Mouse (Mus musculus) kidney, embryonic 16.5 days (tissue): ENCODE measurements around the gene Igf1r. TPM values are rescaled to one million over a fixed set of nuclear protein-coding genes. Genes with fewer than 3 reads are reported as not detected.

Experiments
- ATAC-seq: fragments of 200-750 bp; cut with Nextera tagmentation; 2 replicates; pipeline ENCODE4 v1.8.0; 2017; ENCODE audit warnings: moderate TSS enrichment; ENCODE audit not compliant: low FRiP score, low TSS enrichment
- H3K27ac ChIP-seq: fragments of 300-500 bp; sonication (generic); 2 replicates; pipeline ENCODE4 v1.5.1; 2014; ENCODE audit warnings: low read length
- H3K27me3 ChIP-seq: fragments of 300-500 bp; sonication (generic); 2 replicates; pipeline ENCODE4 v1.6.1; 2014; ENCODE audit warnings: low read length, control low read depth, mixed read lengths; ENCODE audit not compliant: insufficient read depth
- H3K36me3 ChIP-seq: fragments of 300-500 bp; sonication (generic); 2 replicates; pipeline ENCODE4 v1.6.1; 2014; ENCODE audit warnings: low read length, control low read depth, mixed read lengths; ENCODE audit not compliant: insufficient read depth
- H3K4me1 ChIP-seq: fragments of 300-500 bp; sonication (generic); 2 replicates; pipeline ENCODE4 v1.6.1; 2014; ENCODE audit warnings: low read length, control low read depth, mixed read lengths; ENCODE audit not compliant: insufficient read depth
- H3K4me2 ChIP-seq: fragments of 300-500 bp; sonication (generic); replicated peaks from 2 replicates; pipeline ENCODE4 v1.6.1; 2014; ENCODE audit warnings: low read depth, low read length
- H3K4me3 ChIP-seq: fragments of 300-500 bp; sonication (generic); 2 replicates; pipeline ENCODE4 v1.5.1; 2014; ENCODE audit warnings: mild to moderate bottlenecking, low read length
- H3K9ac ChIP-seq: fragments of 300-500 bp; sonication (generic); replicated peaks from 2 replicates; pipeline ENCODE4 v1.6.1; 2014; ENCODE audit warnings: low read length
- H3K9me3 ChIP-seq: fragments of 300-500 bp; sonication (generic); 2 replicates; pipeline ENCODE4 v1.6.1; 2016; ENCODE audit warnings: low read length, control low read depth
- WGBS: fragments of 180-500 bp; shearing (Covaris S2); extraction: QIAGEN DNeasy Blood & Tissue Kit; methylation state at CpG from one replicate; pipeline ENCODE4 v1.1.7; 2014; 5-methylcytosine and 5-hydroxymethylcytosine counted together
- polyA plus RNA-seq: library from polyadenylated mRNA; unstranded; fragments of >200 nt; fragmentation: Nextera tagmentation; extraction: Ambion mirVana; gene quantifications from 2 replicates; pipeline ENCODE4 v1.2.1, GENCODE M21; 2015

The Igf1r gene
- polyA plus RNA-seq, 1 experiment from 2014 or later, result 22.3 TPM

- no peak overlapping the region for H3K27ac ChIP-seq
- no peak overlapping the region for H3K4me2 ChIP-seq
- H3K9me3 ChIP-seq, result no peaks in the 10 kb centered on the region
- H3K4me1 ChIP-seq, result peaks cover under 1% of the 10 kb centered on the region; the same call in 1 of the 2 replicates
- H3K36me3 ChIP-seq, result no peaks in the 10 kb centered on the region
- no peak for ATAC-seq
- peaks cover 3% of the 10 kb centered on the region; the same call in 1 of the 2 replicates for H3K27me3 ChIP-seq
- WGBS, result 26% methylated on average over 2 of the region's 2 CpGs
- H3K9ac ChIP-seq, result no peak overlapping the region
- H3K4me3 ChIP-seq, result no peak overlapping the region
Observed at GRCm38 (mm10) chr7:67924215-67924614, 28.4 kb upstream of the Igf1r start.

GRCm38 (mm10) chr7:67930132-67930531 lies 22.5 kb upstream of the Igf1r start:
- H3K4me3 ChIP-seq, result no peak overlapping the region
- no peak overlapping the region for H3K9ac ChIP-seq
- no peaks in the 10 kb centered on the region for H3K9me3 ChIP-seq
- H3K27ac ChIP-seq, result no peak overlapping the region
- peaks cover 3% of the 10 kb centered on the region; the same call in 1 of the 2 replicates for H3K27me3 ChIP-seq
- ATAC-seq, result no peak
- WGBS, result 89% methylated on average over 3 of the region's 3 CpGs
- H3K4me2 ChIP-seq, result no peak overlapping the region
- no peaks in the 10 kb centered on the region for H3K4me1 ChIP-seq
- H3K36me3 ChIP-seq, result no peaks in the 10 kb centered on the region

- H3K9ac ChIP-seq, result no peak overlapping the region
- no peak overlapping the region for H3K4me3 ChIP-seq
- H3K27me3 ChIP-seq, result no peaks in the 10 kb centered on the region
- no peaks in the 10 kb centered on the region for H3K9me3 ChIP-seq
- no peak for ATAC-seq
- WGBS, result 83% methylated on average over 7 of the region's 7 CpGs
- no peaks in the 10 kb centered on the region for H3K36me3 ChIP-seq
- H3K27ac ChIP-seq, result no peak overlapping the region
- no peaks in the 10 kb centered on the region for H3K4me1 ChIP-seq
- H3K4me2 ChIP-seq, result no peak overlapping the region
Observed at GRCm38 (mm10) chr7:67936801-67937200, 15.8 kb upstream of the Igf1r start.

GRCm38 (mm10) chr7:67943805-67944204 lies 8.8 kb upstream of the Igf1r start:
- Histone ChIP-seq H3K27ac (no peak overlapping the region), H3K9ac (no peak overlapping the region), H3K36me3 (no peaks in the 10 kb centered on the region), H3K27me3 (peaks cover 2% of the 10 kb centered on the region; the same call in 1 of the 2 replicates), H3K4me2 (no peak overlapping the region), H3K9me3 (no peaks in the 10 kb centered on the region), H3K4me3 (no peak overlapping the region), H3K4me1 (no peaks in the 10 kb centered on the region)
- WGBS, result 77% methylated on average over 9 of the region's 9 CpGs
- no peak for ATAC-seq

GRCm38 (mm10) chr7:67946901-67947300 lies 5.7 kb upstream of the Igf1r start:
- ATAC-seq, result no peak
- Histone ChIP-seq H3K36me3 (no peaks in the 10 kb centered on the region), H3K9ac (no peak overlapping the region), H3K27ac (no peak overlapping the region), H3K4me2 (no peak overlapping the region), H3K27me3 (peaks cover 2% of the 10 kb centered on the region; the same call in 1 of the 2 replicates), H3K9me3 (no peaks in the 10 kb centered on the region), H3K4me1 (no peaks in the 10 kb centered on the region), H3K4me3 (no peak overlapping the region)
- 63% methylated on average over 1 of the region's 1 CpGs for WGBS

GRCm38 (mm10) chr7:67950346-67950814 lies 2.2 kb upstream of the Igf1r start:
- Histone ChIP-seq H3K4me2 (peak overlapping the region; percentile 84), H3K9me3 (no peaks in the 10 kb centered on the region), H3K9ac (peak overlapping the region; percentile 99), H3K27me3 (peaks cover 2% of the 10 kb centered on the region; the same call in 1 of the 2 replicates), H3K27ac (peak overlapping the region; percentile 100), H3K4me1 (peaks cover 13% of the 10 kb centered on the region), H3K4me3 (peak overlapping the region; percentile 79), H3K36me3 (no peaks in the 10 kb centered on the region)
- ATAC-seq, result no peak; the same call in 1 of the 2 replicates
- under 1% methylated on average over 24 of the region's 24 CpGs for WGBS

GRCm38 (mm10) chr7:67950815-67951531 lies 1.7 kb upstream of the Igf1r start:
- Histone ChIP-seq H3K9me3 (no peaks in the 10 kb centered on the region), H3K4me3 (peak overlapping the region; percentile 79), H3K27me3 (0 out of 2 replicates have a peak, but pooled peaks cover 2% of the 10 kb centered on the region), H3K4me2 (peak overlapping the region; percentile 84), H3K4me1 (peaks cover 15% of the 10 kb centered on the region), H3K36me3 (no peaks in the 10 kb centered on the region), H3K27ac (peak overlapping the region; percentile 100), H3K9ac (peak overlapping the region; percentile 99)
- under 1% methylated on average over 66 of the region's 71 CpGs for WGBS
- peak; percentile 85 for ATAC-seq

GRCm38 (mm10) chr7:67951532-67952035 lies 1.0 kb upstream of the Igf1r start:
- Histone ChIP-seq H3K36me3 (no peaks in the 10 kb centered on the region), H3K9ac (peak overlapping the region; percentile 99), H3K4me2 (peak overlapping the region; percentile 97), H3K27ac (peak overlapping the region; percentile 100), H3K9me3 (no peaks in the 10 kb centered on the region), H3K27me3 (0 out of 2 replicates have a peak, but pooled peaks cover 2% of the 10 kb centered on the region), H3K4me3 (peak overlapping the region; percentile 79), H3K4me1 (peaks cover 18% of the 10 kb centered on the region)
- 0% methylated on average over 31 of the region's 73 CpGs for WGBS
- ATAC-seq, result peak; percentile 86

- WGBS, result under 1% methylated on average over 62 of the region's 91 CpGs
- peak overlapping the region; percentile 99 for H3K9ac ChIP-seq
Observed at GRCm38 (mm10) chr7:67952036-67952681, 468 bp upstream of the Igf1r start.

More at GRCm38 (mm10) chr7:67952036-67952681, 468 bp upstream of the Igf1r start:
- Histone ChIP-seq H3K36me3 (no peaks in the 10 kb centered on the region), H3K27me3 (0 out of 2 replicates have a peak, but pooled peaks cover 2% of the 10 kb centered on the region), H3K27ac (peak overlapping the region; percentile 100), H3K4me3 (peak overlapping the region; percentile 79), H3K4me2 (peak overlapping the region; percentile 97), H3K4me1 (peaks cover 22% of the 10 kb centered on the region), H3K9me3 (no peaks in the 10 kb centered on the region)
- ATAC-seq, result peak; percentile 63
